Mouse (Mus musculus) embryo, embryonic 10.5 days (tissue): Measurements from ENCODE around the gene Lrfn4.

ENCODE experiments used
- DNase-seq: peaks from one replicate; pipeline ENCODE4 v3.0.0-alpha.2; 2015; ENCODE audit warnings: low spot score

Gene Lrfn4

GRCm38 (mm10) chr19:4569356-4570236 is 45.9 kb downstream of the Lrfn4 start:
- DNase-seq, result no peak

DNA sequence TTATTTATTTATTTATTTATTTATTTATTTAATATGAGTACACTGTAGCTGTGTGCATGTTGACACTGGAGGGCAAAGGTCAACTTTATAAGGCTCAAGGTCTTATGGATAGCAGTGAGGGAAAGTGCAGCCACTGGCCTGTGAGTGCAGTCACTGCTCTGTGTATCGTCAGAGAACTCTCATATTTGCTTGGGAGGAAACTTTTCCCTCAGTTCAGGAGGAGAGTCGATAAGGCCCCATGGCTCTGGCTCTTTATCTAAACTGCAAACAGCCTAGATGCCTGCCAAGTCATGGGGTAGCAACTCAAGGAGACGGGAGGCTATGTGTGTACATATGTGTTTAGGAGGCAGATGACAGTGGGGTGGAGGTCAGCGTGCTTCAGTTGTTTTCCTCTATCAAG is 46.6 kb downstream of the Lrfn4 start:
- no peak for DNase-seq

DNA sequence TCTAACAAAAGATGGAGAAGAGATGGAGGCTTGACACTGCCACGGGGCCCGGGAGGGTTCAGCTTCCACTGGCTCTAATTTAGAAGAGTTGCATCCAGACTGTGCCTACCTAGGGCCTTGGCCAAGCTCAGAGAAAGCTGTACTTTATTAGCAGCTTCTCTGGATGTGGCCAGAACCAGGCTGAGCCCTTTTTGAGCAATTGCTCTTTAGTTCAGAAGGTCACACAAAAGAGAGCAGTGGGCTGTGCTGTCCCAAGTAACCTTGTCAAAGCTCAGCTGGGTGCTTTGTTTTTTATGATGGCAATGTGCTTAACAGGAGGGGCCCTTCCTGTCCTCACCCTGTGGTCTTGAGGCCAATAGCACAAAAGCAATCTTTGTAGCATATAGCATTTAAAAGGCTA is 47.8 kb downstream of the Lrfn4 start:
- no peak for DNase-seq

DNA sequence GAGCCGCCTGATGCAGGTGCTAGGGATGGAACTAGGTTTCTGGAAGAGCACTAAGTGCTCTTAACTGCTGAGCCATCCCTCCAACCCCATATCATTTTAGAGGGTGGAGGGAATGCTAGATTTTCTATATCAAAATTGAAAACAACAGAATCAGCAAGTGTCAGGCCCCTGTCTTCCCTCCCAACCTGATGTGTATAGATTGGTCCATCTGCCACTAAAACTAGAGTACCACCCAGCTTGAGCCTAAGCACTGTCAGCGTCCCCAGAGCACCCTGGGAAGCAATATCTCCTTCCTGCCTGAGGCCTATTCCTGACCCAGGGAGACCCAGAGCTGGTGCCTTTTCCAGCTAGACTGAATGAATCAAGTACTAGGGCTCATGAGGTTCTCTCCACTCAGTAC is 48.6 kb downstream of the Lrfn4 start:
- no peak for DNase-seq

GRCm38 (mm10) chr19:4565678-4566077 is 49.8 kb downstream of the Lrfn4 start:
- DNase-seq, result no peak
